Mouse (Mus musculus) embryo, embryonic 9.5 days (tissue): ENCODE data around the gene Ephx1.
"Not testable (repeated sequence)": the region's sequence is repeated elsewhere in the genome, so short reads cannot be mapped to it uniquely, and the experiment has no call there.

Experiments
- DNase-seq: peaks from one replicate; pipeline ENCODE4 v3.0.0-alpha.2; 2017; ENCODE audit errors: extremely low spot score

Ephx1 gene

GRCm38 (mm10) chr1:181020756-181021487 lies at the start of gene Ephx1:
Ephx1 (minus strand) TSS chr1:181020904.
- DNase-seq: no peak

- no peak for DNase-seq
These were observed 49.0 kb upstream of the Ephx1 start for GRCm38 (mm10) chr1:181069671-181070070.

- DNase-seq: no peak
These were observed 47.6 kb upstream of the Ephx1 start for GRCm38 (mm10) chr1:181068344-181068743.

- no peak for DNase-seq
These were observed 43.9 kb upstream of the Ephx1 start for GRCm38 (mm10) chr1:181064648-181065047.

GRCm38 (mm10) chr1:181063991-181064390 lies 43.3 kb upstream of the Ephx1 start:
- DNase-seq: no peak

- no peak for DNase-seq
These were observed 41.2 kb upstream of the Ephx1 start for GRCm38 (mm10) chr1:181061784-181062485.

GRCm38 (mm10) chr1:181052898-181053297 lies 32.2 kb upstream of the Ephx1 start:
- DNase-seq: no peak

- no peak for DNase-seq
These were observed 30.2 kb upstream of the Ephx1 start, which contains the start of gene 9130409I23Rik for GRCm38 (mm10) chr1:181050937-181051336. 9130409I23Rik (plus strand) TSS chr1:181051237.

GRCm38 (mm10) chr1:181049328-181049842 lies 28.7 kb upstream of the Ephx1 start:
- no peak for DNase-seq

GRCm38 (mm10) chr1:181047520-181047919 lies 26.8 kb upstream of the Ephx1 start:
- DNase-seq: no peak

GRCm38 (mm10) chr1:181039652-181040051 lies 18.9 kb upstream of the Ephx1 start:
- DNase-seq: peak; percentile 31

- no peak for DNase-seq
These were observed 16.9 kb upstream of the Ephx1 start for GRCm38 (mm10) chr1:181037623-181038022.

GRCm38 (mm10) chr1:181035015-181035778 lies 14.5 kb upstream of the Ephx1 start:
- DNase-seq: not testable (repeated sequence)

GRCm38 (mm10) chr1:181022265-181022664 lies 1.6 kb upstream of the Ephx1 start:
- DNase-seq: peak; percentile 62

GRCm38 (mm10) chr1:181021488-181021865 lies 773 bp upstream of the Ephx1 start:
- no peak for DNase-seq

GRCm38 (mm10) chr1:181017890-181018420 lies 2.7 kb downstream of the Ephx1 start:
- no peak for DNase-seq

- peak; percentile 86 for DNase-seq
These were observed 3.4 kb downstream of the Ephx1 start for GRCm38 (mm10) chr1:181017212-181017711.

- peak; percentile 35 for DNase-seq
These were observed 4.1 kb downstream of the Ephx1 start for GRCm38 (mm10) chr1:181016532-181017131.

- no peak for DNase-seq
These were observed 4.7 kb downstream of the Ephx1 start for GRCm38 (mm10) chr1:181016045-181016444.

- no peak for DNase-seq
These were observed 5.1 kb downstream of the Ephx1 start for GRCm38 (mm10) chr1:181015558-181015957.
